Mouse (Mus musculus): Measurements from ENCODE around the gene Myo5c. TPM values are rescaled to one million over a fixed set of nuclear protein-coding genes. Genes with fewer than 3 reads are reported as not detected.

Gene Myo5c
- polyA plus RNA-seq, 1 experiment: 8.4 TPM

DNA sequence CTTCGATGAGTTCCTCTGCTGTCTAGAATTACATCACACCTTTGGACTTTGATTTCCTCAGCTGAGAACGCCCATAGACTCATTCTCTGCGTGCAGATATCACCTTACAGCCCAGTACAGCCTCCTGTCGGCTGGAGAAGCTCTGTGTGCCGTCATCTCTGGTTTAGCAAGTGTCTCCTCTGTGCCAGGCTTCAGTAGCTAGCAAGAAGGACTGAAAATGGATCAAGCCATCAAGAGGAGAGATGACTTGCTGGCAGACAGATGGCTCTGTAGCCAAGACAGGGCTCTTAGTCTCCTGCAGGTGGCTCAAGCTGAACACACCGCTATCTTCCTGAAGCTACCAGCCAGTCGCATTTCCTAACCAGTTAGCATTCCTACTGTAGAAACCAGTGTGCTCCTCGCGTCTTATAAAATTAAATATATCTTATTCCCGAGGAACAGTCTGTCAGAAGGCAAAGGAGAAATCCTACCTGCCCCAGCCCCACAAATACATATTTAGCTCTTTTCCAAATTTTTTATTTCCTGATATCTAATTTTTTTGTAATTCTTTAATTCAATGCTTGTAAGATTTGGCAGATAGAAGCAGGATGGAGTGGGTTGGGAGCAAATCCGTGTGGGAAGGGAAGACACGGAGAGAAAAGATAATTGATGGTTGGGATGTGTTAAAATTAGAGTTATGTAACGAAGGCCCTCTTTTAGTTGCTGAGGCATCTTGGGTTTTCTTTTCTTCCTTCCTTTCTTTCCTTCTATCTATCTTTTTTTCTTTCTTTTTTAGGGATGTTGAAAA lies 90.5 kb downstream of the Myo5c start:
- Histone ChIP-seq H3K4me3 (ENCODE audit: control insufficient read depth, insufficient read depth, low read length) (no peak overlapping the region), H3K27ac (ENCODE audit: control insufficient read depth, insufficient read depth, low read length) (no peak overlapping the region), H3K27me3 (ENCODE audit: control insufficient read depth, insufficient read depth, low read length) (no peaks in the 10 kb centered on the region), H3K4me1 (replicated peaks; ENCODE audit: control insufficient read depth, insufficient read depth, low read length) (no peaks in the 10 kb centered on the region), H3K36me3 (ENCODE audit: control insufficient read depth, insufficient read depth, low read length) (no peaks in the 10 kb centered on the region)
- 88% methylated on average over 13 of the region's 13 CpGs for WGBS
- no peak for DNase-seq
- TF ChIP-seq POLR2A (IDR thresholded peaks at IDR 0.05; ENCODE audit: control insufficient read depth, extremely low read depth, insufficient read depth, low read length, poor library complexity): no peak
- TF ChIP-seq CTCF (IDR thresholded peaks at IDR 0.05; ENCODE audit: borderline replicate concordance, control insufficient read depth, extremely low read depth, insufficient read depth, low read length, poor library complexity): no peak

DNA sequence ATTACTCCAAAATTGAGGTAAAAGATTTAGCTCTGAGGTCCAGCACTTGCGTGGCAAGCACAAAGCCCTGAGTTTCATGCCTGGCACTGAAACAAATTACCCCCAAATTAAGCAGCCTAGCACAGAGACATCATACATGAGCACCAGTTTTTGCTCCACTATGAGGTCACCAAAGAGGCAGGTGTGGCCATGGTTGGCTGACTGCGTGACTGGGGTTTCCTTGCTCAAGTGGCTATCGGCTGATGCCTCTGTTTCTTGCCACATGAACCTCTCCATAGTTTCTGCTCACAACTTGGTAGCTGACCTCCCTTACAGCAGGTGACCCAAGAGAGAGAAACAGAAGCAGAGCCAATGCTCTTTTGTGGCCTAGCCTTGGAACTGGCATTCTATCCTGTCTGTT lies 96.2 kb downstream of the Myo5c start:
- no peak for DNase-seq
- H3K4me1 ChIP-seq (replicated peaks; ENCODE audit: control insufficient read depth, insufficient read depth, low read length): no peaks in the 10 kb centered on the region
- no peak overlapping the region for H3K4me3 ChIP-seq (ENCODE audit: control insufficient read depth, insufficient read depth, low read length)
- TF ChIP-seq POLR2A (IDR thresholded peaks at IDR 0.05; ENCODE audit: control insufficient read depth, extremely low read depth, insufficient read depth, low read length, poor library complexity) (no peak), CTCF (IDR thresholded peaks at IDR 0.05; ENCODE audit: borderline replicate concordance, control insufficient read depth, extremely low read depth, insufficient read depth, low read length, poor library complexity) (no peak)
- WGBS: 93% methylated on average over 3 of the region's 3 CpGs
- H3K27ac ChIP-seq (ENCODE audit: control insufficient read depth, insufficient read depth, low read length): no peak overlapping the region
- H3K27me3 ChIP-seq (ENCODE audit: control insufficient read depth, insufficient read depth, low read length): no peaks in the 10 kb centered on the region
- no peaks in the 10 kb centered on the region for H3K36me3 ChIP-seq (ENCODE audit: control insufficient read depth, insufficient read depth, low read length)

GRCm38 (mm10) chr9:75330821-75331220 lies 99.0 kb downstream of the Myo5c start:
- TF ChIP-seq CTCF (IDR thresholded peaks at IDR 0.05; ENCODE audit: borderline replicate concordance, control insufficient read depth, extremely low read depth, insufficient read depth, low read length, poor library complexity): no peak
- no peak for TF ChIP-seq POLR2A (IDR thresholded peaks at IDR 0.05; ENCODE audit: control insufficient read depth, extremely low read depth, insufficient read depth, low read length, poor library complexity)
- H3K4me3 ChIP-seq (ENCODE audit: control insufficient read depth, insufficient read depth, low read length): no peak overlapping the region

GRCm38 (mm10) chr9:75334440-75334839 lies 102.6 kb downstream of the Myo5c start:
- no peaks in the 10 kb centered on the region for H3K27me3 ChIP-seq (ENCODE audit: control insufficient read depth, insufficient read depth, low read length)
- WGBS: 85% methylated on average over 4 of the region's 4 CpGs

More at GRCm38 (mm10) chr9:75330821-75331220, 99.0 kb downstream of the Myo5c start:
- DNase-seq: no peak
- 96% methylated on average over 8 of the region's 8 CpGs for WGBS
- no peak overlapping the region for H3K27ac ChIP-seq (ENCODE audit: control insufficient read depth, insufficient read depth, low read length)
- no peaks in the 10 kb centered on the region for H3K27me3 ChIP-seq (ENCODE audit: control insufficient read depth, insufficient read depth, low read length)
- H3K4me1 ChIP-seq (replicated peaks; ENCODE audit: control insufficient read depth, insufficient read depth, low read length): no peaks in the 10 kb centered on the region
- H3K36me3 ChIP-seq (ENCODE audit: control insufficient read depth, insufficient read depth, low read length): no peaks in the 10 kb centered on the region

GRCm38 (mm10) chr9:75338016-75338415 lies 106.2 kb downstream of the Myo5c start:
- no peak overlapping the region for H3K27ac ChIP-seq (ENCODE audit: control insufficient read depth, insufficient read depth, low read length)
- 96% methylated on average over 6 of the region's 6 CpGs for WGBS
- H3K27me3 ChIP-seq (ENCODE audit: control insufficient read depth, insufficient read depth, low read length): no peaks in the 10 kb centered on the region
- no peaks in the 10 kb centered on the region for H3K4me1 ChIP-seq (replicated peaks; ENCODE audit: control insufficient read depth, insufficient read depth, low read length)
- DNase-seq: no peak
- H3K4me3 ChIP-seq (ENCODE audit: control insufficient read depth, insufficient read depth, low read length): no peak overlapping the region
- no peaks in the 10 kb centered on the region for H3K36me3 ChIP-seq (ENCODE audit: control insufficient read depth, insufficient read depth, low read length)
- TF ChIP-seq POLR2A (IDR thresholded peaks at IDR 0.05; ENCODE audit: control insufficient read depth, extremely low read depth, insufficient read depth, low read length, poor library complexity) (no peak), CTCF (IDR thresholded peaks at IDR 0.05; ENCODE audit: borderline replicate concordance, control insufficient read depth, extremely low read depth, insufficient read depth, low read length, poor library complexity) (no peak)

More at GRCm38 (mm10) chr9:75334440-75334839, 102.6 kb downstream of the Myo5c start:
- no peaks in the 10 kb centered on the region for H3K4me1 ChIP-seq (replicated peaks; ENCODE audit: control insufficient read depth, insufficient read depth, low read length)
- no peak for DNase-seq
- no peak overlapping the region for H3K4me3 ChIP-seq (ENCODE audit: control insufficient read depth, insufficient read depth, low read length)
- no peak for TF ChIP-seq POLR2A (IDR thresholded peaks at IDR 0.05; ENCODE audit: control insufficient read depth, extremely low read depth, insufficient read depth, low read length, poor library complexity)
- TF ChIP-seq CTCF (IDR thresholded peaks at IDR 0.05; ENCODE audit: borderline replicate concordance, control insufficient read depth, extremely low read depth, insufficient read depth, low read length, poor library complexity): no peak
- no peak overlapping the region for H3K27ac ChIP-seq (ENCODE audit: control insufficient read depth, insufficient read depth, low read length)
- H3K36me3 ChIP-seq (ENCODE audit: control insufficient read depth, insufficient read depth, low read length): no peaks in the 10 kb centered on the region

DNA sequence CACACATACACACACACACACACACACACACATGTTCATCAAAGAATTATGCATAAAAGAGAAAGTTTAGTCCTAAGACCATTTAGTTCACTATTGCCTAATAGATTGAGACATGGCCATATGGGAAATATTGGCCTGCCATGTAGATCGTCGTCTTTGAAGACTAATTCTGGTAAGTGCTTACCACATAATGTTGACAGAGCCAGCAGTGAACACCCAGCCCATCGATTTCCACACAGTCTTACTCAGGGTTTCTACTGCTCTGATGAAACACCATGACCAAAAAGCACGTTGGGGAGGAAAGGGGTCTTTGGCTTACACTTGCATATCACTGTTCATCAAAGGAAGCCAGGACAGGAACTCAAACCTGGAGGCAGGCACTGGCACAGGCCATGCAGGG lies 110.6 kb downstream of the Myo5c start:
- no peak for DNase-seq
- Histone ChIP-seq H3K27me3 (ENCODE audit: control insufficient read depth, insufficient read depth, low read length) (no peaks in the 10 kb centered on the region), H3K4me3 (ENCODE audit: control insufficient read depth, insufficient read depth, low read length) (no peak overlapping the region), H3K36me3 (ENCODE audit: control insufficient read depth, insufficient read depth, low read length) (no peaks in the 10 kb centered on the region), H3K4me1 (replicated peaks; ENCODE audit: control insufficient read depth, insufficient read depth, low read length) (no peaks in the 10 kb centered on the region), H3K27ac (ENCODE audit: control insufficient read depth, insufficient read depth, low read length) (no peak overlapping the region)
- TF ChIP-seq POLR2A (IDR thresholded peaks at IDR 0.05; ENCODE audit: control insufficient read depth, extremely low read depth, insufficient read depth, low read length, poor library complexity) (no peak), CTCF (IDR thresholded peaks at IDR 0.05; ENCODE audit: borderline replicate concordance, control insufficient read depth, extremely low read depth, insufficient read depth, low read length, poor library complexity) (no peak)
- 81% methylated on average over 4 of the region's 4 CpGs for WGBS

Measured in thymus, adult 2 months (tissue).